Mouse (Mus musculus) neural tube, embryonic 14.5 days (tissue): ENCODE measurements around the gene Slc6a2. TPM values are rescaled to one million over a fixed set of nuclear protein-coding genes. Genes with fewer than 3 reads are reported as not detected.

ENCODE experiments used
- ATAC-seq: fragments of 200-750 bp; cut with Nextera tagmentation; 2 replicates; pipeline ENCODE4 v1.8.0; 2017; ENCODE audit warnings: low read depth, mild to moderate bottlenecking, moderate TSS enrichment, moderate library complexity
- H3K27ac ChIP-seq: fragments of 300-500 bp; sonication (generic); 2 replicates; pipeline ENCODE4 v1.5.1; 2014; ENCODE audit warnings: low read depth, mild to moderate bottlenecking, control low read depth, low read length, moderate library complexity, mixed read lengths
- H3K27me3 ChIP-seq: fragments of 300-500 bp; sonication (generic); 2 replicates; pipeline ENCODE4 v1.6.1; 2014; ENCODE audit warnings: low read length; ENCODE audit not compliant: control insufficient read depth, insufficient read depth
- H3K36me3 ChIP-seq: fragments of 300-500 bp; sonication (generic); 2 replicates; pipeline ENCODE4 v1.6.1; 2014; ENCODE audit warnings: low read length, mixed read lengths; ENCODE audit not compliant: control insufficient read depth, insufficient read depth
- H3K4me1 ChIP-seq: fragments of 300-500 bp; sonication (generic); 2 replicates; pipeline ENCODE4 v1.6.1; 2014; ENCODE audit warnings: low read length; ENCODE audit not compliant: control insufficient read depth, insufficient read depth
- H3K4me2 ChIP-seq: fragments of 300-500 bp; sonication (generic); 2 replicates; pipeline ENCODE4 v1.6.1; 2014; ENCODE audit warnings: mild to moderate bottlenecking, low read depth, low read length, control low read depth
- H3K4me3 ChIP-seq: fragments of 300-500 bp; sonication (generic); 2 replicates; pipeline ENCODE4 v1.5.1; 2014; ENCODE audit warnings: low read depth, low read length, control low read depth, mixed read lengths
- H3K9ac ChIP-seq: fragments of 300-500 bp; sonication (generic); replicated peaks from 2 replicates; pipeline ENCODE4 v1.6.1; 2014; ENCODE audit warnings: low read depth, mild to moderate bottlenecking, control low read depth, low read length, mixed read lengths
- H3K9me3 ChIP-seq: fragments of 300-500 bp; sonication (generic); 2 replicates; pipeline ENCODE4 v1.6.1; 2016; ENCODE audit warnings: low read length; ENCODE audit not compliant: control insufficient read depth
- WGBS: fragments of 180-500 bp; shearing (Covaris S2); extraction: QIAGEN DNeasy Blood & Tissue Kit; methylation state at CpG from one replicate; pipeline ENCODE4 v1.1.7; 2014; 5-methylcytosine and 5-hydroxymethylcytosine counted together
- microRNA-seq: library from miRNA; unstranded; fragments of <30 nt; microRNA quantifications from one replicate; pipeline ENCODE4, GENCODE M21; 2016
- polyA plus RNA-seq: library from polyadenylated mRNA; unstranded; fragments of >200 nt; fragmentation: Nextera tagmentation; extraction: Ambion mirVana; gene quantifications from 2 replicates; pipeline ENCODE4 v1.2.1, GENCODE M21; 2014

Slc6a2 gene
- polyA plus RNA-seq, 1 experiment from 2014 or later: not detected

DNA sequence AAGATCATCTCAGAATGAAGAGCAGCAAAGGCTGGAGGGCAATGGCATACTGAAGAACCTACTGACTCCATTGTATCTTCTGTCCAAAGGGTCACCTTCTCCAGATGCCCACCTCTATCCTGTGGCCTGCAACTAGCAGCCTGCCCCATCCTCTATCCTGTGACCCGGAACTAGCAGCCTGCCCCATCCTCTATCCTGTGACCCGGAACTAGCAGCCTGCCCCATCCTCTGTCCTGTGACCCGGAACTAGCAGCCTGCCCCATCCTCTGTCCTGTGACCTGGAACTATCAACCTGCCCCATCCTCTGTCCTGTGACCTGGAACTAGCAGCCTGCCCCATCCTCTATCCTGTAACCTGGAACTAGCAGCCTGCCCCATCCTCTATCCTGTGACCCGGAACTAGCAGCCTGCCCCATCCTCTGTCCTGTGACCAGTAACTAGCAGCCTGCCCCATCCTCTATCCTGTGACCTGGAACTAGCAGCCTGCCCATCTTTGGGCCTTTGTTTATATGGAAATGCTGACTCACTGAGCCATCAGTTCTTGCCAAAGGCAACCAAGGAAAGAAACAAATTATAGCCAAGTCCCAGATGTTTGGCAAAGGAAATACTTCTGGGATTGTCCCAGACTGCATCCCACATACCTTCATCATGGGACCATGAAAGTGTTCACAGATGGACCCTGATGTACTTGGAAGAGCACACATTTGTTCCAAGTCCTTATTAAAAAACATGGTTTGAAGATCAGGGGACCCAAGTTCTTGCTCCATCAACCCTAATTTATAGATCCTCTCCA lies 81.1 kb downstream of the Slc6a2 start:
- no peaks in the 10 kb centered on the region for H3K27me3 ChIP-seq
- no peak for ATAC-seq
- H3K9me3 ChIP-seq: no peaks in the 10 kb centered on the region
- no peak overlapping the region for H3K4me3 ChIP-seq
- WGBS: 90% methylated on average over 4 of the region's 4 CpGs
- H3K9ac ChIP-seq: no peak overlapping the region
- H3K27ac ChIP-seq: no peak overlapping the region
- no peaks in the 10 kb centered on the region for H3K36me3 ChIP-seq
- H3K4me2 ChIP-seq: no peak overlapping the region
- no peaks in the 10 kb centered on the region for H3K4me1 ChIP-seq

DNA sequence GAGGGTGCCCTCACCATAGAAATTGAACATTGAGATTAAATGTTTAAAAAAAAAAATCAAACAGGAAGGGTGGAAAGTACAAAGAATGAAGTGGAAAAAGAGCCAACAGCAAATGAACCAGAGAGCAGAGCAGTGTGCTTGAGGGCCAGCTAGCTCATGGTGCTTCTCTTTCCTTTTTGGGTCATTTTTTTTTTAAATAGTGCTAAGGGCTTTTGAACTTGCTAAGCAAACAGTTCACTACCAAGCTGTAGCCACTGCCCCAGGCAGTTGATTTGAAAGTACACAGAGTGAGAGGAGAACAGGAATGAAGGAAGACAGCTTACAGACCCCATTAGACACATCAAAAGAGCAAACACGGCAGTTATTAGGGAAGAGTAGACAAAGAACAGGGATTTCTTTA lies 83.2 kb downstream of the Slc6a2 start:
- no peak overlapping the region for H3K4me2 ChIP-seq
- WGBS: 60% methylated on average over 1 of the region's 1 CpGs

DNA sequence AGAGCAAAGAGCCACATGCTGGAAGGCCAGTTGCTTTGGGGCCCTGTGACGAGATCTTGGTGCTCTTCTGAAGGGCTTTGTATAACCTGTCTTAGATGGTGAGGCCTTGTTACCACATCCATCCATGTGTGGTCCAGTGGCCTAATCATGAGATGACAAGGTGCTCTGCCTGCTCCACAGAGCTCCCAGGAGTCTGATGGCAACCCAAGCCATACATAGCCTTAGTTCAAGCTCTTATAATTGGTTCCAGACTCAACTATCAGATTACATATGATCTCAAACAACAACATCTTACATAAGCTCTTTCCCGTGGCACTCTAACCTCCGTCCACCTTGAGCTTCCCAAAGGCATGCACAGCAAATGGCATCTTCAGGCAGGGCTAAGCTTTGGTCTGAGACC lies 88.2 kb downstream of the Slc6a2 start, which contains the start of gene Ces1a:
Gene Ces1a (minus strand): TSS at position 101 of the 400 bp plus-strand sequence.
- no peaks in the 10 kb centered on the region for H3K27me3 ChIP-seq
- H3K4me3 ChIP-seq: no peak within 1 kb of the TSS
- no peaks in the 10 kb centered on the region for H3K9me3 ChIP-seq
- 89% methylated on average over 3 of the region's 3 CpGs for WGBS
- no peak within 1 kb of the TSS for H3K27ac ChIP-seq
- no peak within 1 kb of the TSS for H3K4me2 ChIP-seq
- H3K9ac ChIP-seq: no peak within 1 kb of the TSS
- no peaks in the 10 kb centered on the region for H3K4me1 ChIP-seq
- no peaks in the 10 kb centered on the region for H3K36me3 ChIP-seq
- no peak for ATAC-seq

More for the DNA sequence above, 83.2 kb downstream of the Slc6a2 start:
- Histone ChIP-seq H3K27ac (no peak overlapping the region), H3K4me1 (no peaks in the 10 kb centered on the region), H3K27me3 (no peaks in the 10 kb centered on the region), H3K9ac (no peak overlapping the region), H3K9me3 (no peaks in the 10 kb centered on the region), H3K36me3 (no peaks in the 10 kb centered on the region), H3K4me3 (no peak overlapping the region)
- ATAC-seq: no peak

DNA sequence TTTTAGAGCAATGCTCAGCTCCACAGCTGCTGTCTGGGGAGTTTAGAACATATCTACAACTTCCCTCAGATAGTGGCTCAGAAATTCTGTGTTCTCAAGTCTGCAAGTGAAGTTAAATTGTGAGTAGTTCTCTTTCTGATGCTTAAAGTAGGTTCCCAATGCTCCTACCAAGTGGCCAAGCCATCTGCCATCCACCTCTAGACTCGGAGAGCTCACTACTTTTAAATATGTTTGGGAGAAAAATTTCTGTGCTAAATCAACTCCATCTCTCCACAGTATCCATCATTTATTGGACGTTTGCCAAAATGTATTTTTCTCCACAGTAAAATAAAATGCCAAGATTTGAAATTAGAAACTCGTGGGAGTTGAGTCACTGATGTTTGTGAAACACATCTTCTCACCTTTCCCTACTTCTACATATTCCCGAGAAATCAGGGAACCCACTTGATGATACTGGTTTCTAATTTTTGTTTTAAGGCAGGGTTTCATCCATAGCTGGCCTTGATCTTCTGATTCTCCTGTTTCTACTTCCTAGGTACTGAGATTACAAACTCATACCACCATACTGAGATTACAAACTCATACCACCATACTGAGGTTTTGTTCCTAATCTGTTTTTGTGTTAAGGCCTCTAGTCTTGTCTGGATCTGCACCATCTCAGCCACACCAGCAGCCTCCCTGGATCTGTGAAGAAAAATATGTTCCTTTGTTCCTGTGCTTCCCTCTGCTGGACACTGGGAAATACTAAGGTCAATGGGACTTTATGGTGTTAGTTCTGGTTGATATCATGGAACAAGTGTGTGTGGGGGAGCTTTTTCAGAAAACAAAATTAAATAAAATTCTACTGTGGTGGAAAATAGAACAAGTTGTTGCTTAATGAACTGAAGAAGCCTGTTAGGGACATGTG lies 88.9 kb downstream of the Slc6a2 start:
- Histone ChIP-seq H3K4me2 (no peak overlapping the region), H3K9ac (no peak overlapping the region), H3K4me3 (no peak overlapping the region), H3K27me3 (no peaks in the 10 kb centered on the region), H3K9me3 (no peaks in the 10 kb centered on the region), H3K36me3 (no peaks in the 10 kb centered on the region), H3K27ac (no peak overlapping the region), H3K4me1 (no peaks in the 10 kb centered on the region)
- ATAC-seq: no peak
- 78% methylated on average over 4 of the region's 4 CpGs for WGBS

Small RNAs within 50 kb of the gene (microRNA-seq; reads per million reads assigned to microRNA genes)
- gene Gm22151: not detected

Other genes with a start within 250 kb of the Slc6a2 start
- 16.9 and 42.8 TPM in 2 replicates for gene Mmp2, start 132.8 kb upstream of the Slc6a2 start, polyA plus RNA-seq
- gene Lpcat2, start 104.7 kb upstream of the Slc6a2 start, polyA plus RNA-seq: 13.1 and 13.8 TPM in 2 replicates
- gene Capns2, start 58.7 kb upstream of the Slc6a2 start, polyA plus RNA-seq: 0.42 and 0.63 TPM in 2 replicates
- gene Ces1a, start 88.1 kb downstream of the Slc6a2 start, polyA plus RNA-seq: not detected in 2 replicates
- gene Ces1b, start 119.9 kb downstream of the Slc6a2 start, polyA plus RNA-seq: not detected in 2 replicates
- gene Ces1c, start 171.2 kb downstream of the Slc6a2 start, polyA plus RNA-seq: not detected in 2 replicates
- 0.09 TPM in 1 of 2 replicates, not detected in the other for gene Ces1d, start 237.8 kb downstream of the Slc6a2 start, polyA plus RNA-seq